Mouse (Mus musculus): Measurements from ENCODE around the gene Dab1. TPM values are rescaled to one million over a fixed set of nuclear protein-coding genes. Genes with fewer than 3 reads are reported as not detected.

Dab1 gene
- total RNA-seq, 2 experiments from 2014 or later: 0.49 to 0.86 TPM

GRCm38 (mm10) chr4:103700392-103700791 lies 81.2 kb downstream of the Dab1 start:
- no peak for DNase-seq

GRCm38 (mm10) chr4:103702137-103702536 lies 83.0 kb downstream of the Dab1 start:
- peak; percentile 15 to 42 for DNase-seq

GRCm38 (mm10) chr4:103704477-103704876 lies 85.3 kb downstream of the Dab1 start:
- DNase-seq: no peak

GRCm38 (mm10) chr4:103706501-103706900 lies 87.3 kb downstream of the Dab1 start:
- DNase-seq: no peak

- no peak for DNase-seq
Measured at GRCm38 (mm10) chr4:103707140-103707539, 88.0 kb downstream of the Dab1 start.

- DNase-seq: no peak
Measured at GRCm38 (mm10) chr4:103711353-103711752, 92.2 kb downstream of the Dab1 start.

- DNase-seq: no peak
Measured at GRCm38 (mm10) chr4:103713921-103714320, 94.8 kb downstream of the Dab1 start.

GRCm38 (mm10) chr4:103714991-103715390 lies 95.8 kb downstream of the Dab1 start:
- no peak for DNase-seq

- no peak for DNase-seq
Measured at GRCm38 (mm10) chr4:103715568-103715967, 96.4 kb downstream of the Dab1 start.

- no peak for DNase-seq
Measured at GRCm38 (mm10) chr4:103722738-103723137, 103.6 kb downstream of the Dab1 start.

GRCm38 (mm10) chr4:103726486-103726885 lies 107.3 kb downstream of the Dab1 start:
- no peak for DNase-seq

- no peak for DNase-seq
Measured at GRCm38 (mm10) chr4:103737185-103737584, 118.0 kb downstream of the Dab1 start.

GRCm38 (mm10) chr4:103751249-103751855 lies 132.2 kb downstream of the Dab1 start:
- DNase-seq: no peak

GRCm38 (mm10) chr4:103754561-103754960 lies 135.4 kb downstream of the Dab1 start:
- peak; percentile 9 to 12 for DNase-seq

- DNase-seq: no peak
Measured at GRCm38 (mm10) chr4:103757241-103757640, 138.1 kb downstream of the Dab1 start.

- no peak for DNase-seq
Measured at GRCm38 (mm10) chr4:103762416-103762815, 143.3 kb downstream of the Dab1 start.

- DNase-seq: no peak
Measured at GRCm38 (mm10) chr4:103775712-103776111, 156.6 kb downstream of the Dab1 start.

GRCm38 (mm10) chr4:103781398-103781797 lies 162.2 kb downstream of the Dab1 start:
- DNase-seq: peak; percentile 20 to 23

GRCm38 (mm10) chr4:103783561-103784247 lies 164.5 kb downstream of the Dab1 start:
- DNase-seq: no peak

GRCm38 (mm10) chr4:103793589-103794312 lies 174.6 kb downstream of the Dab1 start:
- DNase-seq: no peak

GRCm38 (mm10) chr4:103796416-103796815 lies 177.3 kb downstream of the Dab1 start:
- no peak for DNase-seq

GRCm38 (mm10) chr4:103802439-103802838 lies 183.3 kb downstream of the Dab1 start:
- DNase-seq: no peak

- DNase-seq: no peak
Measured at GRCm38 (mm10) chr4:103804461-103804860, 185.3 kb downstream of the Dab1 start.

Data from adrenal gland, postnatal 36 days (tissue).